Mouse (Mus musculus) G1E (cell line): ENCODE results near the gene Rabl6.

Experiments
- CTCF ChIP-seq: IDR thresholded peaks from 2 replicates; pipeline ENCODE4 v1.5.1; 2012; ENCODE audit warnings: low read depth, low read length, inconsistent platforms, mixed read lengths
- GATA1 ChIP-seq: IDR thresholded peaks from 2 replicates; pipeline ENCODE4 v1.6.1; 2012; ENCODE audit warnings: borderline replicate concordance, low read length, inconsistent platforms, mixed read lengths
- GATA2 ChIP-seq: IDR thresholded peaks from 2 replicates; pipeline ENCODE4 v1.6.1; 2012; ENCODE audit warnings: low read depth, low read length, inconsistent platforms, borderline replicate concordance
- POLR2AphosphoS5 ChIP-seq: IDR thresholded peaks from 2 replicates; pipeline ENCODE4 v1.6.1; 2012; ENCODE audit warnings: low read depth, low read length, inconsistent platforms; ENCODE audit not compliant: insufficient replicate concordance
- TAL1 ChIP-seq: conservative IDR thresholded peaks from 2 replicates; pipeline ENCODE4 v1.6.1; 2012; ENCODE audit warnings: low read depth, low read length, inconsistent platforms, mixed read lengths

GRCm38 (mm10) chr2:25652902-25653301 is 44.6 kb upstream of the Rabl6 start, which contains the start of gene Lcn8:
- no peak for TF ChIP-seq CTCF
- TF ChIP-seq GATA1, result no peak
- TF ChIP-seq TAL1, result no peak
- TF ChIP-seq POLR2AphosphoS5, result no peak
- TF ChIP-seq GATA2, result no peak
